Mouse (Mus musculus) thymus, postnatal 25 days (tissue): ENCODE measurements at regions not wholly inside any gene's neighbourhood (a gene's known extent, or its start where the extent isn't known, plus 50 kb on each side); places are given as distances from the start of the nearest gene placed in this dataset.

Source experiments
- DNase-seq: peaks from one replicate; pipeline ENCODE4 v3.0.0; 2022

DNA sequence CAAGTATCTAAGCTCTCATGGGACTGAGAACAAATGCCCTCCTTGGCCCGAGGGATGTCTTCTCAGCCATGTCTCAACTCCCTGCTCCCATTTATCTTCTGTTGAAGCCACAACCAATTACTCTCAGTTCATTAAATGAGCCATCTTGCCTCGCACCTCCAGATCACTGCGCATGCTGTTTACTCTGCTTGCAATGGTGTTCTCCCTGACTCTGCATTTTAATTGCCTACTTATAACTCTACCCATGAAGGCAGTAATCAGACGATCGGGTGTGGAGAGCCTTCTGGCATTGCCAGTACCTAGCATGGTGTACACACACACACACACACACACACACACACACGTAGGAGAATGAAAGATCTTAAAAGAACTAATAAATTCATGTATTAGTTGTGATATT, 306.1 kb upstream of the Myt1l start:
- DNase-seq: no peak

DNA sequence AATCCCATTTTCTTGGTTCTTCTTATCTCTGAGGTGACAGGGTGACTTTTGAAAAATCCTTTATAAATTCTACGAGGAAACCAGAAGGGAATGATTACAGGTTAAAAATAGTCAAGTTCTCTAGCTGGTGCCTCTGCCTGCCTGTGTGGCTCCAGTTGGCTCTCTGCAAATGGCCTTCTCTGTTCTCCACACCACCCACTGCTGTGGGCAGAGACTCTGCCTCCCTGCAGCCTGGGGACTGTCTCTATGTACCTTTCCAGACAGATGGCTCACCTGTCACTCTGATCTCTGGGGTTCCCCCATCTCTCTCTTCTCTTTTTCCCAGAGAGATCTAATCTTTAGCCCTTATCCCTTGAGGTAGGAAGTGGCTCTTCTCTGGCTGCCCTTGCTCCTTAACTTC, 302.2 kb upstream of the Myt1l start:
- DNase-seq: no peak

GRCm38 (mm10) chr12:29232492-29233447, 295.4 kb upstream of the Myt1l start:
- no peak for DNase-seq

DNA sequence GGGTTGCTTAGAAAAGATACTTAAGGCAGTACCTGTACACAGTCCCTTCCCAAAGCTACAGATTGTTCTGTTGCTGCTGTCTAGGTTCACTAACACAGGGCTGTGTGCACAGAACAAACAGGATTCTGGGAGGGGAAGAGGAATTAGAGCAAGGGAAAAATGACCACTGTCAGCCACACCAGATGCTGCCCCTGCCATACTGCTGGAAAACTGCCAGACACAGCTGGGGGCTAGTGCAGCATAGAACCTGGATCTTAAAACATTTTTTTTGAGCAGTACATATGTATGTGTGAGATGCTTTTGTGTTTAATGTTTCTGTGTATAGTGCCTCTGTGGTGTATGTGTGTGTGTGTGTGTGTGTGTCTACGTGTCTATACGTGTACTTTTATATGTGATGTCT, 291.7 kb upstream of the Myt1l start:
- no peak for DNase-seq

DNA sequence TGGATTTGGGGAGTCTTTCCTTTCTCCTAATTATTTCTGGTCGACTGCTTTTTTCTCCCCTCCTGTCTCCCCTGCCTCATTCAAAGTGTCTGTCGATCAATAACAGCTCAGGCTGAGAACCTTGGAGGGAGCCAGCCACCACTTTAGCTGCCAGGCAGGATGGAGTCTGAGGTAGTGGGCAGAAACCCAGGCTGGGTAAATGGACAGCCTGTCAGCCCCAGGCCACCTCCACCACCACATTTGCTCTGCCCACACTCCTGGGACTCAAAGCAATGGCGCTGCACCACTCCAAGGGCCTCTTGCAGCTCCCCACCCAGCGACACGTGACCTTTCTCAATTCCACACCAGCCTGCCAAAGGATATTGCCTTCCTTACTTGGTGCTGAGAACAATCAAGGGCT, 290.7 kb upstream of the Myt1l start:
- DNase-seq: no peak

GRCm38 (mm10) chr12:29239482-29239881, 288.7 kb upstream of the Myt1l start:
- DNase-seq: no peak

GRCm38 (mm10) chr12:29239975-29240374, 288.2 kb upstream of the Myt1l start:
- DNase-seq: no peak

GRCm38 (mm10) chr12:29243087-29243486, 285.1 kb upstream of the Myt1l start:
- no peak for DNase-seq

- no peak for DNase-seq
These were observed 282.1 kb upstream of the Myt1l start for GRCm38 (mm10) chr12:29246041-29246440.

DNA sequence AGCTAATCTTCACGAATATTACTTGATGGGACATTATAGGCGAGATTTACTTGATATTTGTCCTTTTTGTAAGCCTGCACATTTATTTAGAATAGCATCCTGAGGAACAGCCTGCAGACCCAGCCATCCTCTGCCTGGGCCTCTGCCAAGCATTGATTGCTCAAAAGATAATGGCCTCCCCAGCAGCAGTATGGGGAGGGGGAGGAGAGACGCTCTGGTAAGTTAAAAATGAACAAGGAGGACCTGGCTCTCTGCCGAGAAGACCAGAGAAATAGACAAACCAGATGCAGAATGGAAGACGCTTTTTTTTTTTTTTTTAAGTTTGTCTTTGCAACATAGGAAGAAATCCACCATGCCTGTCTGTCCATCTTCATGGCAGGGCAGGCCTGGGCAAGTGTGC, 280.8 kb upstream of the Myt1l start:
- DNase-seq: no peak

- DNase-seq: no peak
These were observed 279.7 kb upstream of the Myt1l start for GRCm38 (mm10) chr12:29248459-29248858.

DNA sequence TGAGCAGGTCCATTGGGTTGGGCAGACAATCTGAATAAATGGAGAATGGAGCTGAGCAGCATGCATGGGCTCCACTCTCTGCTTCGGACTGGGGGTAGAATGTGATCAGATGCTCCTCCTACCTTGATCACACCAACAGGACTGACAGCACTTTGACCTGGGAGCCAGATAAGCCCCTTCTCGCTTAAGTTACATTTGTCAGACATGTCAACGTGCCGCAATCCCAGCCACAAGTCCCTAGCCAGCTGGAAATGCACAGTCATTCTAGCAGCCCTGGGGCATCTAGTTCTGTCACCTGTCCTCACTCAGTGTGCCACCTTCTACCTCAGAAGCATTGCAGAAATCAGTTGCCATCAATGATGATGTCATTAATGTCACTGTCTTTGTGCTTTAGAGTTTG, 272.1 kb upstream of the Myt1l start:
- DNase-seq: no peak

DNA sequence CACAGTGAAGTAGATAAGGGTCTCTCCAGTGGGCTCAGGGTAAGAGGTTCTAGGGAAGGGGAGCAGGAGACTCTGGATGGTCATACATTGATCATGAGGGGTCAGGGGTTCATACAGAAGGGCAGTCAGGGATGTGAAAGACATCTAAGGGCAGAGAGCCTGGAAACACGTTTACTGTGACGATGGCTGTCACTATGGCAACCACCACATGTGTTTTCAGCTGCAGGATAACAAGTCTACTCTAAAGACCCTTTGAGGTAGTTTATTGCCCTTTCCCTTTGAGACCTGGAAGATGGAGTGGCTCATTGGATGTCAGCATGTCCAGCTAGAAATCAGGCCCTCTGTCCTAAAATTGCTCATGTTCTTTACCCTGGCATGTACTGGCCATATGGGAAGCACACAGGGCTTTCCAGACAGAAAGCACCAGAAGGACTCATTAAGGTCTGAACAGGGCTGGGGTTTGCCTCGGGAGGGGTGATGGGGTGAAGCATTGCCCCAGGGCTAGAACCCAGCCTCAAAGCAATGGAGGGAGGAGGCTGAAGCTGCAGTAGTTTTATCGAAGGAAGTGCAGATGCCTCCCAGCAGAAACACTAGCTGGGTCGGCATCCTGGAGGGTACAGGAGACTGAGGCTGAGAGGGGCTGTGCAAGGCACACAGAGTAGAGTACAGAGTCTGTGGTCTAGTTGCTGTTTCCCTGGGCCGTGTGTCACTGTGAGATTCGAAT, 271.0 kb upstream of the Myt1l start:
- DNase-seq: no peak

DNA sequence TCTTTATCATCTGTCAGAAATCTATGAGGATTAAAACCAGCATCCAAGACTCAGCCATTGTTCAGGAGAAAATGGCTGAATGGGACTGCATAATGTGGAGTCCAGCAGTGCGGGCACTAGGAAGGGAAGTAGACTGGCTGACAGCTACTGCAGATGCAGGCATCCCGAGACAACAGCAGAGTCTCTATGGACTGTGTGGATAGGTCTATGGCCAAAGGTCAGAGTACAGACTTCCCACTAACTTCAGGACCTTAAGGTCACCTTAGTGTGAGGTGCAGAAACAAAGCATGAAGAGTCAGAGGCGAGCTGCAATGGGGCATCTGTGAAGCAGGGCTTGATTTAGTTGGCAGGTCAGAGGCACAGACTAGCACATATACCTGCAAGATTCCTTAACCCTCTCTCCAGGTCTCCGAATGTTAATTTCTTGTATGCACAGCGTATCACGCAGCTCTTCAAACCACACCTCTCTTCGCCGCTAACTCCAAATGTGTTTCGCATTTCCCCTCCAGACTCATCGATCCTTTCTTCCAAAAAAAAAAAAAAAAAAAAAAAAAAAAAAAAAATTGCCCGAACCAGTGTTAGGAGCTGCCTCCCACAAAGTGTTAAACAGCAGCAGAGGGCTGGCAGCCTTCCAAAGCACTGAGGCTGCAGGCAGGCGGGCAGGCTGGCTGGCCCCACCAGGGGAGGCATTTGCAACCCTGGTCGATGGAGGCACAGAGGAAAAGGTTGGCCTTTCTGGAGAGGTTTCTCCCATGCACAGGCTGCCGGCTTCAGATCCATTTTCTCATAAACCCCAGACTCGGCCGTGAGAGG, 270.2 kb upstream of the Myt1l start:
- no peak for DNase-seq

- DNase-seq: no peak
These were observed 269.7 kb upstream of the Myt1l start for GRCm38 (mm10) chr12:29258548-29258874.

DNA sequence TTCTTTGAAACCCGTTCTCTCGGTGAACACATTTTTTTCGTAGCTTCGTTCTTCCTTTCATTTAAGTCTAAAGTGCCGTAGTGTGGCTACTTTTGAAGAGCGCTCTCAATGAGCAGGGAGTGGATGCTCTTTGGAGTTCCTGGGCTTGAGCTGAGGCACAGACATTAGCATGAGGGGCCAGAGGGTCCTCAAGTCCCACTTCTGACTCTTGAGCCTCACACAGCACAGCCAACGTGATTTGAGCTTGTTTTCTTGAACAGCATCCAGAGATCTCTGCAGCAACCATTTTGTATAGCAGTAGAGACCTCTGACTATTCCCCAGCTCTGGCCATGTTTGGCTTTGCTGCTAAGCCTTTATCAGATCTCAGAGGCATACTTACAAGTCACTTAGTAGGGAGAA, 269.2 kb upstream of the Myt1l start:
- no peak for DNase-seq

- no peak for DNase-seq
These were observed 254.0 kb upstream of the Myt1l start for GRCm38 (mm10) chr12:29274166-29274565.

GRCm38 (mm10) chr12:29275676-29276075, 252.5 kb upstream of the Myt1l start:
- DNase-seq: no peak

DNA sequence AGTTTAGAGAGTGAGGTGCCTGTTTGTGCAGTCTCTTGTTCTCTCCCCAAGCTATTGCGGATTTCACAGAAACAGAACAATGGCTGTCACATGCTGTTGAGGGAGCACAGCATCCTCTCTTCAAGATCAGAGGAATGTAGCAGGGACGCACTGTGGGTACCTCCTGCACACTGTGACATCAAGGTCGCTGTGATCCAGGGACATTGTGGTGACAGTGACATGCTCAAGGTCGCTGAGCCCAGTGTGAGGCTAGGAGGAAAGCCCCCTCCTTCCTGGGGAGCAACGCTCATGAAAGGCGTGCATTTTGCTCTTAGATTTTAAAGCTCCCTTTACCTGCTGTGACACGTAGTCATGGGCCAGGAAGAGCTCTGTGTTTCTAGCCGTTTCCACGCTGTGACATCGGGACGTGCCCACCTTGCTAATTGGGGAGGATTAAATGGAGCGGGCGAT, 248.5 kb upstream of the Myt1l start:
- no peak for DNase-seq

- DNase-seq: no peak
These were observed 247.9 kb upstream of the Myt1l start for GRCm38 (mm10) chr12:29280081-29280788.

GRCm38 (mm10) chr12:29280861-29281630, 247.1 kb upstream of the Myt1l start:
- DNase-seq: no peak

DNA sequence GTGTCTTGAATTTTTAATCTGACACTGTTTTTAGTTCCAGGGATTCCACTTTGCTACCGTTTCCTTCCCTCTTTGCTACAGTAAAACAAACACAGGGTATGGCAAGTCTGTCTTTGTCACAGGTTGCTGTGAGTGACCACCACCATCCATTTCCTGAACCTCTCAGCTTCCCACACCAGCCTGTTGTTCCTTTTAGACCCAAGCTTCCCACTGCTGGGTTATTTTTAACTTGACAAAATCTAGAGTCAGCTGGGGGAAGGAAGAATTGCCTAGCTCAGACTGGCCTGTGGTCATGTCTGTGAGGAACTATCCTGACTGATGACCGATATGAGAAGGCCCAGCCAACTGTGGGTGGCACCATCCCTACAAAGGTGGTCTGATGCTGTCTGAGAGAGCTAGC, 239.4 kb upstream of the Myt1l start:
- no peak for DNase-seq
